Mouse (Mus musculus) c-Kit-positive CD71-negative TER-119-negative erythroid progenitor cells, embryonic 14.5 days (primary cell): ENCODE data around the gene Socs1.

Experiments
- DNase-seq: peaks from one replicate; pipeline ENCODE4 v3.0.0-alpha.2; 2013; ENCODE audit warnings: low read depth

The Socs1 gene

GRCm38 (mm10) chr16:10763540-10764264, 21.6 kb downstream of the Socs1 start:
- DNase-seq = no peak

- no peak for DNase-seq
Observed at GRCm38 (mm10) chr16:10762569-10763180, 22.7 kb downstream of the Socs1 start.

- no peak for DNase-seq
Observed at GRCm38 (mm10) chr16:10761182-10761581, 24.2 kb downstream of the Socs1 start.

GRCm38 (mm10) chr16:10756168-10756567, 29.2 kb downstream of the Socs1 start:
- no peak for DNase-seq

GRCm38 (mm10) chr16:10754521-10755296, 30.6 kb downstream of the Socs1 start:
- DNase-seq = no peak

- no peak for DNase-seq
Observed at GRCm38 (mm10) chr16:10749824-10750223, 35.5 kb downstream of the Socs1 start.

- no peak for DNase-seq
Observed at GRCm38 (mm10) chr16:10749226-10749625, 36.1 kb downstream of the Socs1 start.

GRCm38 (mm10) chr16:10741082-10741481, 44.3 kb downstream of the Socs1 start:
- no peak for DNase-seq

GRCm38 (mm10) chr16:10739854-10740398, 45.4 kb downstream of the Socs1 start:
- no peak for DNase-seq

GRCm38 (mm10) chr16:10738866-10739265, 46.5 kb downstream of the Socs1 start:
- no peak for DNase-seq

GRCm38 (mm10) chr16:10737571-10737970, 47.8 kb downstream of the Socs1 start:
- DNase-seq = no peak

DNA sequence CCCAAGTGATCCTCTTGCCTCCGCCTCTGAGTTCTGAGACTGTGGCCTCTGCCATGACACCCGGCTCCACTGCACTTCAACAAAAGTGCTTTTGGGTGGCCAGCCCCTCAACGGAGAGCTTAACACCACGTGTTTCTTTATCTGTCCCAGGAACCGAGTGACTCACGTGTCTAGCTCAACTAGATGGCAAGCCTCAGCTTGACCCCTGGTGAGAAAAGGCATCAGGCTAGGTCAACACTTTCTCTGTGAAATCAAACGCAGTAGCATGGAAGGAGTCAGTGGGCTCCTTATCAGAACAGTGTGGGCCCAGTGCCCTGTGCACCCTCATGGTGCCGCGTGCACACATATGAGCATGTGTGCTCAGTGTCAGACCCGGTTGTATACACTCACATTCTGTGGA, 49.0 kb downstream of the Socs1 start:
- DNase-seq = no peak

DNA sequence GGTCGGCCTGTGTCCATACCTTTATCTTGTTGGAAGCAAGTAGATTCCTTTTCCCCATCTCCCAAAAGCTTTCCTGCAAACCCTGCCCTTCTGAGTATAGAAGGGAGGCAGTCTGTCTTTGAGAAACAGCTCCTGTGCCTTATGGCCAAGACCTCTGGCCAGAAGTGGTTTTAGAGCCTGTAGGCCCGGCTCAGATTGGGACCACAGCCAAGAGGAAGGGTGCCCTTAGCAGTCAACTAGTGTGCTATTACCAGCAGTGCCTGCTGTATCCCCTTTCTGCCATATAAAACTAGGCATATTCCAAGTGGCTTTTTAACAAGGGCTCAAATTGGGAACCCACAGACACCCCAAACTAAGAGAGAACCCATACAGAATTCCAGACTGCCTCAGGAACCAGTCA, 49.6 kb downstream of the Socs1 start:
- no peak for DNase-seq

- no peak for DNase-seq
Observed at GRCm38 (mm10) chr16:10732421-10732820, 52.9 kb downstream of the Socs1 start.
